Mouse (Mus musculus) stomach, embryonic 16.5 days (tissue): Measurements from ENCODE around the gene Gramd1c. TPM values are rescaled to one million over a fixed set of nuclear protein-coding genes. Genes with fewer than 3 reads are reported as not detected.

Source experiments
- ATAC-seq: fragments of 200-750 bp; cut with Nextera tagmentation; 2 replicates; pipeline ENCODE4 v1.8.0; 2017; ENCODE audit warnings: moderate number of reproducible peaks, moderate TSS enrichment; ENCODE audit not compliant: insufficient read depth, low FRiP score
- H3K27ac ChIP-seq: fragments of 300-500 bp; sonication (generic); 2 replicates; pipeline ENCODE4 v1.5.1; 2014; ENCODE audit warnings: low read length
- H3K27me3 ChIP-seq: fragments of 300-500 bp; sonication (generic); 2 replicates; pipeline ENCODE4 v1.6.1; 2014; ENCODE audit warnings: low read length, control low read depth, mixed read lengths; ENCODE audit not compliant: control insufficient read depth, insufficient read depth
- H3K36me3 ChIP-seq: fragments of 300-500 bp; sonication (generic); 2 replicates; pipeline ENCODE4 v1.6.1; 2014; ENCODE audit warnings: low read length; ENCODE audit not compliant: control insufficient read depth, insufficient read depth
- H3K4me1 ChIP-seq: fragments of 300-500 bp; sonication (generic); 2 replicates; pipeline ENCODE4 v1.6.1; 2014; ENCODE audit warnings: low read length, control low read depth, mixed read lengths; ENCODE audit not compliant: control insufficient read depth, insufficient read depth
- H3K4me2 ChIP-seq: fragments of 300-500 bp; sonication (generic); 2 replicates; pipeline ENCODE4 v1.6.1; 2014; ENCODE audit warnings: low read depth, low read length, mixed read lengths
- H3K4me3 ChIP-seq: fragments of 300-500 bp; sonication (generic); replicated peaks from 2 replicates; pipeline ENCODE4 v1.5.1; 2014; ENCODE audit warnings: mild to moderate bottlenecking, low read length
- H3K9ac ChIP-seq: fragments of 300-500 bp; sonication (generic); 2 replicates; pipeline ENCODE4 v1.6.1; 2014; ENCODE audit warnings: low read length
- H3K9me3 ChIP-seq: fragments of 300-500 bp; sonication (generic); replicated peaks from 2 replicates; pipeline ENCODE4 v1.6.1; 2016; ENCODE audit warnings: low read length, control low read depth; ENCODE audit not compliant: control insufficient read depth
- WGBS: fragments of 180-500 bp; shearing (Covaris S2); extraction: QIAGEN DNeasy Blood & Tissue Kit; methylation state at CpG from one replicate; pipeline ENCODE4 v1.1.7; 2014; 5-methylcytosine and 5-hydroxymethylcytosine counted together
- polyA plus RNA-seq: library from polyadenylated mRNA; unstranded; fragments of >200 nt; fragmentation: Nextera tagmentation; extraction: Ambion mirVana; gene quantifications from 2 replicates; pipeline ENCODE4 v1.2.1, GENCODE M21; 2015

Gramd1c gene
- 6.8 and 9.2 TPM in 2 replicates for polyA plus RNA-seq

DNA sequence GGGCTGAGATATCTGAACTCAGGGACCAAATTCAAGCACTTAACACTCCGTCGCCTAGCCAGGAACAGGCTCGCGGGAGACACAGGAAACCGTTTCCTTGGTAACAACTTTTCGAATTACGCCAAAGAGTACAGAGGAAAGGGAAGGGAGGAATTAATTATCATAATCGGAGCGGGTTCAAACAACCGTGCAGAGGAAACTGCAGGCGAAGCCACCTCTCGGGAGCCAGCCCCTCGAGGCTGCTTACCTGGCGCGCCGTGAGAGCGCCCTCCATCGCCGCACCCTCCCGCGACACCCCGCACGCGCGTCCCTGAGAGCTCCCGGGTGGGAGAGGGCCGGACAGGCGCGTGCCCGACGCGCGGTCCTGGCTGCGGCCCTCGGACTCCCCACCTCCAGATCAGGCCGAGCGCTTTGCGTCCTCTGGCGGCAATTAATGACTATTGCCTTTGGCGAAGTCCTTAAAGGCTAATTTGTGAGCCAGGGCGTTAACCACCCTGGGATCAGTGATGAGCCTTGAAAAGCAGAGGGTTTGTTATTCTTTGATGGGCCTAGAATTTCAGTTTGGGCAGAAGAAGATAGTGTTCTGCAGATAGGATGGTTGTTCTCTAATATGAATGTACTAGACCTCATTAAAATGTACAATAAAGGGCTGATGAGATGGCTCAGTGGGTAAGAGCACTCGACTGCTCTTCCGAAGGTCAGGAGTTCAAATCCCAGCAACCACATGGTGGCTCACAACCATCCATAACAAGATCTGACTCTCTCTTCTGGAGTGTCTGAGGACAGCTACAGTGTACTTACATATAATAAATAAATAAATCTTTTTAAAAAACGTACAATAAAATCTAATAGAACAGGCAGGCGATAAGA, at the start of gene Gramd1c:
Gramd1c (minus strand) TSS at position 321 of the 870 bp plus-strand sequence.
- Histone ChIP-seq H3K9me3 (no peaks in the 10 kb centered on the region), H3K27me3 (no peaks in the 10 kb centered on the region), H3K4me3 (peak within 1 kb of the TSS; percentile 72), H3K9ac (peak within 1 kb of the TSS; percentile 81), H3K27ac (peak within 1 kb of the TSS; percentile 52), H3K4me1 (no peaks in the 10 kb centered on the region), H3K4me2 (peak within 1 kb of the TSS; percentile 67), H3K36me3 (no peaks in the 10 kb centered on the region)
- 6% methylated on average over 45 of the region's 45 CpGs for WGBS
- ATAC-seq: peak; percentile 90

DNA sequence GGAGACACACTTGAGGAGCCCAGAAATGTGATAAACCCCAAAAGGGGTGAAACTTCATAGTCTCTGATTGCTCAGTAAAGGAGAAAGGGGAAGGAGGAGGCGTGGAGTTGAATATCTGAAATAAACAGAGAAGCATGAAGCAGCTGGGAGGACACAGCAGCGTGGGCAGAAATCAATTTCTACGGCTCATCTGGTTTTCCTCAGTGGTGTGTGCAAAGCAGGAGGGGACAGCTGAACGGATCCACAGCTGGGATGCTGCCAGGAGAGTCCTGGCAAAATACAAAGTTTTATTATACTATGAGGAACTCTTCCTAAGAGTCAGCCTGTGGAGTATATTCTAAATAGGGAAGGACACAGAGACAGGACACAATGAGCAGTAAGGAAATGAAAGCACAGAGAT, 45.9 kb upstream of the Gramd1c start:
- H3K4me1 ChIP-seq: peaks cover 3% of the 10 kb centered on the region; the same call in 1 of the 2 replicates
- peaks cover 15% of the 10 kb centered on the region; the same call in 1 of the 2 replicates for H3K36me3 ChIP-seq
- no peak overlapping the region for H3K4me2 ChIP-seq
- no peak overlapping the region for H3K4me3 ChIP-seq
- H3K27ac ChIP-seq: peak overlapping the region; percentile 60
- H3K9me3 ChIP-seq: no peaks in the 10 kb centered on the region
- 51% methylated on average over 4 of the region's 4 CpGs for WGBS
- no peak overlapping the region for H3K9ac ChIP-seq
- no peaks in the 10 kb centered on the region for H3K27me3 ChIP-seq
- peak; percentile 64; the same call in 1 of the 2 replicates for ATAC-seq

DNA sequence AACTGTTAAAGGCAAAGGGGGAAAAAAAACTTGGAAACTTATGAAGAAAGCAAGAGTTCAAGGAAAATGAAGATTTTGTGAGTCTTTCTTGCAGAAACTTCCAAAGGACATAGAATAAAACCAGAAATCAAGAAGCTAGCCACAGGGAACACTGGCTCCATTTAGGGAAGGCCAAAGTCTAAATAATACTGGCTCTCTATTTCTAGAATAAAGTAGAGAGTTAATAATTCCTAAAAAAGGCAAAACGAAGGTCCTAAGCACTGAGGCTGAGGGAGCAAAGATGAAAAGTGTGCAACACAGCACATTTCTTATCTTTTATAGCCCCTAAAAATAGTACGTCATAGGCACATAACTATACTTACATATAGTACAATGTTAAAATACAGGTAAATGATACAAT, 42.1 kb upstream of the Gramd1c start:
- WGBS: 88% methylated on average over 2 of the region's 2 CpGs

DNA sequence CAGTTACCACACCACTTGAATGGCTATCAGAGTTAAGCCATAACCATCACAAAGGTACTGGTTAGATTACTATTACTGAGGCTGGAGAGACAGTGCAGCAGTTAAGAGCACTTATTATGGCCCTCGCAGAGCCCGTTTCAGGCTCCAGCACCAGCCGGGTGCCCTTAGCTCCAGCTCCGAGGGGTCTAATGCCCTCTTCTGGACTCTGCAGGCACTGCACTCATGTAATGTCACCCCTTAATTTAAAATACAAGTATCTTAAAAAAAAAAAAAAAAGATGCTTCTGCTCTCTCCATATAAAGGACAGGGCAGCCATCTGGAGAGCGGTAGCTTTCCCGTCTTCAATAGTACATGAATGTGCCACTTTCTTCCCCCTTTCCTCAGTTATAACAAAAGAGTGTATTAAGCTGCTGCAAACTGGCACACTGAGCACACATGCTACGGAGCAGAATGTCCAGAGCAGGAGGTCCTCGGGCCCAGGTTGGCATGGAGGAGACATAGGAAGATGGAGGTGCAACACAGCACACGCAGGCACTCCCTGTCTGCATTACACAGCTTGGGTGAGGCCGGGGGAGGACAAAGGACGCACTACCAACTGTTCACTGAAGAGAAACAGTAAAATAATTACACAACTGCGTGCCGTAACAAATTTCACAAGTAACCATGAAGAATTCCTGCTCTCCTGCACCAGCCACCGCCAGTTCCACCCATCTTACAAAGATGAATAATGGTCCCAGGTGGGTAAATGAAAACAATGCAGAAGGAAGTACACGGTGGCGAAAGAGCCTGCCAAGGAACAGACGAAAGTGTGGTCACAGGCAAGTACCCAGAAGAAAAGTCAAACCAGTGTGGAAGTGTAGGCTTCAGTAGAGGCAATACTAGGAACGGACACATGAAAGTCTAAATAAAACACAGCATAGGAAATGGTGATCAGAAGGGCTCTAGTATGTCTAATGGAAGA, 40.9 kb upstream of the Gramd1c start:
- no peaks in the 10 kb centered on the region for H3K9me3 ChIP-seq
- no peaks in the 10 kb centered on the region for H3K27me3 ChIP-seq
- ATAC-seq: no peak
- no peak overlapping the region for H3K4me2 ChIP-seq
- H3K36me3 ChIP-seq: peaks cover 46% of the 10 kb centered on the region; the same call in 1 of the 2 replicates
- WGBS: 88% methylated on average over 18 of the region's 18 CpGs
- H3K27ac ChIP-seq: no peak overlapping the region
- H3K4me1 ChIP-seq: no peaks in the 10 kb centered on the region; the same call in 1 of the 2 replicates
- H3K4me3 ChIP-seq: no peak overlapping the region
- no peak overlapping the region for H3K9ac ChIP-seq

More for the DNA sequence above, 42.1 kb upstream of the Gramd1c start:
- no peak overlapping the region for H3K9ac ChIP-seq
- peaks cover 40% of the 10 kb centered on the region; the same call in 1 of the 2 replicates for H3K36me3 ChIP-seq
- no peaks in the 10 kb centered on the region for H3K9me3 ChIP-seq
- H3K27ac ChIP-seq: no peak overlapping the region
- H3K4me3 ChIP-seq: no peak overlapping the region
- peaks cover 3% of the 10 kb centered on the region; the same call in 1 of the 2 replicates for H3K4me1 ChIP-seq
- H3K27me3 ChIP-seq: no peaks in the 10 kb centered on the region
- ATAC-seq: no peak
- H3K4me2 ChIP-seq: no peak overlapping the region

DNA sequence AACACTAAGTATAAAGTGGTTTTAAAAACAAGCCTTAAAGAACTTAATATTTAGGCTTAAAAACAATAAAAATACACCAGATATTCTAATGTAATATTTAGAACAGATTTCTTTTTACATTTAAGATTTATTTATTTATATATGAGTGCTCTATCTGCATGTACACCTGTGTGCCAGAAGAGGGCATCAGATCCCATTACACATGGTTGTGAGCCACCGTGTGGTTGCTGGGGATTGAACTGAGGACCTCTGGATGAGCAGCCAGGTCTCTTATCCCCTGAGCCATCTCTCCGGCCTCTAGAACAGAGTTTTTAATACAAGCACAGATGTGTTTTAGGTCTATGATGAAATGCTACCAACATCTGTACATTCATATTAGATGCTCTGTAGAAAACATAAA, 39.8 kb upstream of the Gramd1c start:
- ATAC-seq: no peak
- WGBS: 96% methylated on average over 2 of the region's 2 CpGs

DNA sequence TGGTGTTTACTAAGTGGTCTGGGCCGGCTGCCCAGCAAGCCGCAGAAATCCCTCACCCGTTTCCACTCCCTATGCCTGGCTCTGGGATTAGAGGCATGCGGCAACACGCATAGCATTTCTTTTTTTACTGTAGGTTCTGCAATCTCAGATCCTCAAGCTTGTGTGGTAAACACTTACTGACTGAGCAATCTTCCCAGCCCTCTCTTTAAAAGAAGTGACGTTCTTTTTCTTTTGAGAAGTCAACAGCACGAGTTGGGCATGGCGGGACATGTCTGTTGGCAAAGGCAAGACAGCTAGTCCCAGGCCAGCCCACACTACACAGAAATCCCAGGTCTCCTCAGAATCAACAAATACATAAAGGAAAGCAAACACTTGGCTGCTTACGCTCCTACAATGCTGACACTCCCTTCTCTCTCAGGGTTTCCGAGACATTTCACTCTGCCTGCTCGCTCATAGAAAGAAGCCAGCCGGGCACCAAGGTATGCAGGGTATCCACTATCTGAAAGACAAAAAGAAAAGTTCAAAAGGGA, 38.1 kb upstream of the Gramd1c start:
- H3K9ac ChIP-seq: no peak overlapping the region
- ATAC-seq: peak; percentile 7; the same call in 1 of the 2 replicates
- H3K9me3 ChIP-seq: no peaks in the 10 kb centered on the region
- H3K27me3 ChIP-seq: no peaks in the 10 kb centered on the region
- 0 out of 2 replicates have a peak overlapping the region, but pooled peaks have one; percentile 17 for H3K27ac ChIP-seq
- WGBS: 81% methylated on average over 12 of the region's 12 CpGs
- no peaks in the 10 kb centered on the region for H3K4me1 ChIP-seq
- no peak overlapping the region for H3K4me3 ChIP-seq
- no peak overlapping the region for H3K4me2 ChIP-seq
- peaks cover 57% of the 10 kb centered on the region for H3K36me3 ChIP-seq

More for the DNA sequence above, 39.8 kb upstream of the Gramd1c start:
- H3K27ac ChIP-seq: no peak overlapping the region
- no peaks in the 10 kb centered on the region for H3K27me3 ChIP-seq
- no peak overlapping the region for H3K4me3 ChIP-seq
- no peak overlapping the region for H3K9ac ChIP-seq
- H3K36me3 ChIP-seq: peaks cover 57% of the 10 kb centered on the region
- no peaks in the 10 kb centered on the region for H3K9me3 ChIP-seq
- H3K4me2 ChIP-seq: no peak overlapping the region
- H3K4me1 ChIP-seq: no peaks in the 10 kb centered on the region

DNA sequence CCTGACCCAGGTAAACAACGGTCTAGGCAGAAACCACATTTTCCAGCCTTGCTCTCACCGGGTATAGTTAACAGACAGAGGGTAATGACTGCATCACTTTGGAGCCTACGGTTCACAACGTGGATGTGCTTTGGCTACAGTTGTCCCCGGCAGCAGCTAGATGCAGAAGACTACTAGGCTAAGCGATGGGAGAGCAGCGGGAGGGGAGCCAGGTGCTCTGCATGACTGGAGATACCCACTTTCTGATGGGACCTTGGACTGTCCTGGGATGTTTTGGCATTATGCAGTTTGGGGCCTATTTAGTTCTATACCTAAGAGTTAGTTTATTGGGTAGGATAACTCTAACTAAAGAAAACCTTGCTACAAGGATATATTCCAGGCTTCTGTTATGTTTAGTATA, 36.2 kb upstream of the Gramd1c start:
- Histone ChIP-seq H3K9me3 (no peaks in the 10 kb centered on the region), H3K36me3 (peaks cover 54% of the 10 kb centered on the region), H3K9ac (no peak overlapping the region), H3K4me1 (no peaks in the 10 kb centered on the region), H3K4me3 (no peak overlapping the region), H3K4me2 (no peak overlapping the region), H3K27me3 (no peaks in the 10 kb centered on the region), H3K27ac (no peak overlapping the region)
- no peak for ATAC-seq
- 95% methylated on average over 7 of the region's 7 CpGs for WGBS

DNA sequence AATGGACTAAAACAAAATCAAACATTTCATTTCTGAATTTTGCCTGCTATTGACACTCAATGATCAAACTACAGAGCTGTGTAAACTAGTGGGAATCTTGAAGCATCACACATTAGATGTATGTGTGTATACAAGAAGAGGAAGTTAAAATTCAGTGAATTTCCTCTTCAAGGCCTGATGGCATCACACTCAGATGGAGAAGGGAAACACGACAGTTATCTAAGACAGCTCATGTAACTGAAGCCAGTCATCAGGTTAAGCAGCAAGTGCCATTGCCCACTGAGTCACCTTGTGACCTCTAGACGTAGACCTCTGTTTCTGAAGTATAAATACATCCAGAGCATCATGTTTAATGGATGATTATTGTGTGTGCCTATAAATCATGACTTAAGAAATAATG, 24.5 kb upstream of the Gramd1c start:
- Histone ChIP-seq H3K4me2 (no peak overlapping the region), H3K9ac (no peak overlapping the region), H3K4me1 (no peaks in the 10 kb centered on the region), H3K4me3 (no peak overlapping the region), H3K27me3 (no peaks in the 10 kb centered on the region), H3K9me3 (no peaks in the 10 kb centered on the region; the same call in 1 of the 2 replicates), H3K36me3 (peaks cover 8% of the 10 kb centered on the region), H3K27ac (no peak overlapping the region)
- no peak for ATAC-seq
- WGBS: 58% methylated on average over 2 of the region's 2 CpGs
